Mouse (Mus musculus): ENCODE results near the gene Exd1. TPM values are rescaled to one million over a fixed set of nuclear protein-coding genes. Genes with fewer than 3 reads are reported as not detected.

Exd1 gene
- 0.35 and 0.52 TPM in 2 replicates for polyA plus RNA-seq (2014; fragmentation: Nextera tagmentation; extraction: Ambion mirVana)

DNA sequence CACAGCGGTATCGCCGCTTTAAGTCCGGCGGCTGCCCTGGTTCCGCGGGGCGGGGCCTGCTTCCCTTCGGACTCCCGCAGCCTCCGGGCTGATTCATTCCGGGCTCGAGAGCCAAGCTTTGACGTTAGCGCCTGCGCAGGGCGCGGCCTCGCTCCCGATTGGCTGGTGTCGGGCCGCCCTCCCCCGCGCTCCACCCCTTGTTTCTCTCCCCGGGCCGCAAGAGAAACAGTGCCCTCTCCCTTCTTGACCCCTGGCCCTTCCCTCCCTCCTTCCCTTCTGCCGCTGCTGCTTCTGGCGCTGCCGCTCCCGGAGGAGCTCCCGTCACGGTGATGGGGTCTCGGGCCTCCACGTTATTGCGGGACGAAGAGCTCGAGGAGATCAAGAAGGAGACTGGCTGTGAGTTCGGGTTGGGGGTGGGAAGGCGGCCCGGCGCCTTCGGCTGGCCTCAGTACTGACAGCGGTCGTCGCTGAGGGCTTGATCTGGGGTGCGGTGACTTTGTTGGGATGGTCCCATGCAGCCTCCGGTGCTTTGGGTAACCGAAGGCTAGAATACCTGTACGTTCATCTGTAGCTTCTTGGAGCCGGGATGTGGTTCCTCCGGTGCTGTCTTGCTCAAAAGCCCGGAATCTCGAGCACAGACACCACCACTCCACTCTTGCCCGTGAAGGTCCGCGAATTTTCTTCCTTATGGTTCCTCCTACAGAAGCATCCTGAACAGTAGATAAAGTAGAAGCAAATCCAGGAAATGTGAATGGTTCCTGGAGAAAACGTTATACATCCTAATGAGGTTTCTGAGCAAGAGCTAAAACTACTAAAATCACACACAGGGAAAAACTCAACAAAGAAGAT, at the start of gene Exd1, which contains the start of gene Chp1:
Gene Exd1 (minus strand): TSS at position 106 of the 849 bp plus-strand sequence.
Gene Chp1 (plus strand): TSS at position 176 of the 849 bp plus-strand sequence.
- Histone ChIP-seq H3K9ac (replicated peaks; ENCODE audit: low read depth, low read length) (peak within 1 kb of the TSS; percentile 47), H3K4me1 (ENCODE audit: control insufficient read depth, insufficient read depth, low read length) (peaks cover 8% of the 10 kb centered on the region; the same call in 1 of the 2 replicates), H3K27me3 (ENCODE audit: control insufficient read depth, insufficient read depth, low read length) (no peaks in the 10 kb centered on the region), H3K4me3 (ENCODE audit: low read depth, low read length) (peak within 1 kb of the TSS; percentile 64), H3K4me2 (replicated peaks; ENCODE audit: low read depth, low read length) (peak within 1 kb of the TSS; percentile 80), H3K9me3 (ENCODE audit: control insufficient read depth, low read depth, low read length) (no peaks in the 10 kb centered on the region), H3K36me3 (ENCODE audit: control insufficient read depth, insufficient read depth, low read length) (no peaks in the 10 kb centered on the region), H3K27ac (ENCODE audit: low read length) (peak within 1 kb of the TSS; percentile 70)
- under 1% methylated on average over 57 of the region's 57 CpGs for WGBS
- ATAC-seq (ENCODE audit: insufficient number of reproducible peaks, insufficient read depth, low FRiP score, low read depth), result peak; percentile 98

DNA sequence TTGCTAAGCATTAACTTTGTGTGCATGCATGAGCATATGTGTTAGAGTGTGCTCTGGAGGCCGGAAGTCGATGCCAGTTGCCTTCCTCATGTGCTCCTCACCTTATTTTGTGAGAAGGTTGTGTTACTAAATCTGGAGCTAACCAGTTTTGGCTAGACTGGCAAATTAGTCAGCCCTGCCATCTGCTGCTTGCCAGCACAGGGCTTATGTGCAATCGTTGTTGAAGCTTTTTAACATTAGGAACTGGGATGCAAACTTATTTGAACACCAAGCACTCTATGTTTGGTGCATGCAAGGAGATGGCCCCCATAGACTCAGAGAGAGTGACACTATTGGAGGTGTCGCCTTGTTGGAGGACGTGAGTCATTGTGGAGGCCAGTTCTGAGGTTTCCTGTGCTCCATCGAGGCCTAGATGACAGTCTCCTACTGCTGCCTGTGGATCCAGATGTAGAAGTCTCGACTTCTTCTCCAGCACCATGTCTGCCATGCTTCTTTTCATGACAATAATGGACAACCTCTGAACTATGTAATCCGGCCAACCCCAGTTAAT, 49.4 kb upstream of the Exd1 start:
- H3K4me1 ChIP-seq (ENCODE audit: control insufficient read depth, insufficient read depth, low read length), result peaks cover 5% of the 10 kb centered on the region; the same call in 1 of the 2 replicates
- H3K27ac ChIP-seq (ENCODE audit: low read length), result no peak overlapping the region
- no peak overlapping the region for H3K9ac ChIP-seq (replicated peaks; ENCODE audit: low read depth, low read length)
- H3K4me2 ChIP-seq (replicated peaks; ENCODE audit: low read depth, low read length), result no peak overlapping the region
- H3K9me3 ChIP-seq (ENCODE audit: control insufficient read depth, low read depth, low read length), result no peaks in the 10 kb centered on the region
- H3K36me3 ChIP-seq (ENCODE audit: control insufficient read depth, insufficient read depth, low read length), result peaks cover 47% of the 10 kb centered on the region
- H3K27me3 ChIP-seq (ENCODE audit: control insufficient read depth, insufficient read depth, low read length), result no peaks in the 10 kb centered on the region
- ATAC-seq (ENCODE audit: insufficient number of reproducible peaks, insufficient read depth, low FRiP score, low read depth), result no peak
- no peak overlapping the region for H3K4me3 ChIP-seq (ENCODE audit: low read depth, low read length)
- WGBS, result 92% methylated on average over 8 of the region's 8 CpGs

DNA sequence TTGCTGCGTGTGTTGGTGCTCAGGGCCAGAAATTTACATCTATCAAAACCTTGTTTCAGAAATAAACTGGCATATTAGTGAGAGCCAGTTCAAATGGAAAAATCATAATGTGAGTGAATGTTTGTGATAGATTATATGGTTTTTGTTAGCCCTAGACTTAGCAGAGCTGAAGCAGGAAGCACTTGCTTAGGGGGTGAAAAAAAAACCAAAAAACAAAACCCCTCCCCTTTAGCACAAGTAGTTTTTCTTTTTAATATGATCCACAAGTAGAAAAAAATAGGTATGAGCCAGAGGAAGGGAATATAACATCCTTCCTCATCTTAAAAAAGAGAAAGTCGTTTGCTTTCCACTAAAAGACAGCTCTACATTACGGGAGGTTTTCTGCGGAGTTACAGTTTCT, 47.9 kb upstream of the Exd1 start:
- Histone ChIP-seq H3K9ac (replicated peaks; ENCODE audit: low read depth, low read length) (peak overlapping the region; percentile 88; the same call in 1 of the 2 replicates), H3K27ac (ENCODE audit: low read length) (no peak overlapping the region)
- no peak for ATAC-seq (ENCODE audit: insufficient number of reproducible peaks, insufficient read depth, low FRiP score, low read depth)

DNA sequence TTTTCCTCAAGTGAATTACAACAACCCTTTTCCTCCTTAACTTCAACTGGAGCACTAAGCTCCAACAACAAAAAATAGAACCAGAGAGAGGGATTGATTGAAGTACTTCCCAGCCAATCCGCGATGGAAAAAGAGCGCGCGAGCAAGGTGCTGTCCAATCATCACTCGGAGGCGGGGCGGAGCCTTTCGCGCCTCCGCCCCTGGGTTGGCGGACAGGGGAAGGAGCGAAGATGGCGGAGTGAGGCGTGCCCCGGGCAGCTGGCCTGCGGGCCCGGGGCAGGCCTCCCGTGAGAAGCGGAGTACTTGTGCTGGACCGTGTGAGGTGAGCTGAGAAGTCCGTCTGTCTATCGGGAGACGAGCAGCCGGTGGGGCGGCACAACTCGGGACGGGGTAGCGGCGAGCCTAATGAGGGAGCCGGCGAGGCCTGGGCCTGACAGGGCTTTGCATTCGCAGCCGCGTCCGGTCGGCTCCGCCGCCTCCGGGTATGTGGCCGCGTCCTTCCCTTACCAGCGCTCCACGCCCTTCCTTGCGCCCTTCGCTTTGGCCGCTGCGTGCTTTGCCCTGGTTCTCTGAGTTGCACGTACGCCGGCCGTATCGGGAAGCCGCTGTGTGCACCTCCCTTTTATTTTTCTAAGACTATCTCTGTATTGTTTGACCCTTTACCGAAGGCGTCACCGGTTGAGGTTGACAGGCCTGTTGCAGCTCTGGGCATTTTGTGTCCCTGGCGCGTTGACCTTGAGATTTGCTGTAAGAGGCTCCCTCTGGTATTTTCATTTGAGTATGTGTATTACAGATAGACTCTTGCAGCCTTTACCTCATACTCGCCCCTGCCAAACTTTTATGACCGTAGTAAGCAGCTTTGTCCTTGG, 46.9 kb upstream of the Exd1 start:
- peak overlapping the region; percentile 88 for H3K9ac ChIP-seq (replicated peaks; ENCODE audit: low read depth, low read length)
- WGBS, result under 1% methylated on average over 61 of the region's 61 CpGs
- H3K4me3 ChIP-seq (ENCODE audit: low read depth, low read length), result peak overlapping the region; percentile 85
- H3K36me3 ChIP-seq (ENCODE audit: control insufficient read depth, insufficient read depth, low read length), result peaks cover 28% of the 10 kb centered on the region
- peaks cover 5% of the 10 kb centered on the region; the same call in 1 of the 2 replicates for H3K4me1 ChIP-seq (ENCODE audit: control insufficient read depth, insufficient read depth, low read length)
- H3K27me3 ChIP-seq (ENCODE audit: control insufficient read depth, insufficient read depth, low read length), result no peaks in the 10 kb centered on the region
- peak; percentile 98 for ATAC-seq (ENCODE audit: insufficient number of reproducible peaks, insufficient read depth, low FRiP score, low read depth)
- peak overlapping the region; percentile 55 for H3K4me2 ChIP-seq (replicated peaks; ENCODE audit: low read depth, low read length)
- no peaks in the 10 kb centered on the region for H3K9me3 ChIP-seq (ENCODE audit: control insufficient read depth, low read depth, low read length)
- H3K27ac ChIP-seq (ENCODE audit: low read length), result peak overlapping the region; percentile 77

More for the DNA sequence above, 47.9 kb upstream of the Exd1 start:
- H3K4me2 ChIP-seq (replicated peaks; ENCODE audit: low read depth, low read length), result peak overlapping the region; percentile 55
- H3K27me3 ChIP-seq (ENCODE audit: control insufficient read depth, insufficient read depth, low read length), result no peaks in the 10 kb centered on the region
- H3K36me3 ChIP-seq (ENCODE audit: control insufficient read depth, insufficient read depth, low read length), result peaks cover 34% of the 10 kb centered on the region
- H3K9me3 ChIP-seq (ENCODE audit: control insufficient read depth, low read depth, low read length), result no peaks in the 10 kb centered on the region
- H3K4me3 ChIP-seq (ENCODE audit: low read depth, low read length), result peak overlapping the region; percentile 85
- 31% methylated on average over 4 of the region's 4 CpGs for WGBS
- peaks cover 5% of the 10 kb centered on the region; the same call in 1 of the 2 replicates for H3K4me1 ChIP-seq (ENCODE audit: control insufficient read depth, insufficient read depth, low read length)

GRCm38 (mm10) chr2:119593765-119594112, 46.3 kb upstream of the Exd1 start:
- H3K36me3 ChIP-seq (ENCODE audit: control insufficient read depth, insufficient read depth, low read length), result peaks cover 22% of the 10 kb centered on the region
- H3K4me1 ChIP-seq (ENCODE audit: control insufficient read depth, insufficient read depth, low read length), result peaks cover 5% of the 10 kb centered on the region; the same call in 1 of the 2 replicates
- peak; percentile 8; the same call in 1 of the 2 replicates for ATAC-seq (ENCODE audit: insufficient number of reproducible peaks, insufficient read depth, low FRiP score, low read depth)
- no peaks in the 10 kb centered on the region for H3K9me3 ChIP-seq (ENCODE audit: control insufficient read depth, low read depth, low read length)
- H3K4me3 ChIP-seq (ENCODE audit: low read depth, low read length), result peak overlapping the region; percentile 85; the same call in 1 of the 2 replicates
- peak overlapping the region; percentile 41 for H3K4me2 ChIP-seq (replicated peaks; ENCODE audit: low read depth, low read length)
- 6% methylated on average over 7 of the region's 7 CpGs for WGBS
- no peaks in the 10 kb centered on the region for H3K27me3 ChIP-seq (ENCODE audit: control insufficient read depth, insufficient read depth, low read length)
- H3K27ac ChIP-seq (ENCODE audit: low read length), result peak overlapping the region; percentile 69
- no peak overlapping the region for H3K9ac ChIP-seq (replicated peaks; ENCODE audit: low read depth, low read length)

GRCm38 (mm10) chr2:119591247-119591646, 43.8 kb upstream of the Exd1 start:
- Histone ChIP-seq H3K9ac (replicated peaks; ENCODE audit: low read depth, low read length) (no peak overlapping the region), H3K4me1 (ENCODE audit: control insufficient read depth, insufficient read depth, low read length) (peaks cover 5% of the 10 kb centered on the region; the same call in 1 of the 2 replicates), H3K27ac (ENCODE audit: low read length) (no peak overlapping the region), H3K4me2 (replicated peaks; ENCODE audit: low read depth, low read length) (no peak overlapping the region), H3K9me3 (ENCODE audit: control insufficient read depth, low read depth, low read length) (no peaks in the 10 kb centered on the region), H3K4me3 (ENCODE audit: low read depth, low read length) (no peak overlapping the region), H3K36me3 (ENCODE audit: control insufficient read depth, insufficient read depth, low read length) (0 out of 2 replicates have a peak, but pooled peaks cover 1% of the 10 kb centered on the region), H3K27me3 (ENCODE audit: control insufficient read depth, insufficient read depth, low read length) (no peaks in the 10 kb centered on the region)
- ATAC-seq (ENCODE audit: insufficient number of reproducible peaks, insufficient read depth, low FRiP score, low read depth), result no peak
- 87% methylated on average over 3 of the region's 3 CpGs for WGBS

GRCm38 (mm10) chr2:119587383-119587782, 40.0 kb upstream of the Exd1 start:
- no peak overlapping the region for H3K9ac ChIP-seq (replicated peaks; ENCODE audit: low read depth, low read length)
- no peak overlapping the region for H3K4me2 ChIP-seq (replicated peaks; ENCODE audit: low read depth, low read length)
- H3K27ac ChIP-seq (ENCODE audit: low read length), result no peak overlapping the region
- H3K27me3 ChIP-seq (ENCODE audit: control insufficient read depth, insufficient read depth, low read length), result no peaks in the 10 kb centered on the region
- H3K4me1 ChIP-seq (ENCODE audit: control insufficient read depth, insufficient read depth, low read length), result no peaks in the 10 kb centered on the region
- H3K9me3 ChIP-seq (ENCODE audit: control insufficient read depth, low read depth, low read length), result no peaks in the 10 kb centered on the region
- 16% methylated on average over 4 of the region's 4 CpGs for WGBS
- no peak for ATAC-seq (ENCODE audit: insufficient number of reproducible peaks, insufficient read depth, low FRiP score, low read depth)
- no peak overlapping the region for H3K4me3 ChIP-seq (ENCODE audit: low read depth, low read length)
- H3K36me3 ChIP-seq (ENCODE audit: control insufficient read depth, insufficient read depth, low read length), result no peaks in the 10 kb centered on the region; the same call in 1 of the 2 replicates

GRCm38 (mm10) chr2:119584282-119584681, 36.9 kb upstream of the Exd1 start:
- Histone ChIP-seq H3K4me3 (ENCODE audit: low read depth, low read length) (no peak overlapping the region), H3K9me3 (ENCODE audit: control insufficient read depth, low read depth, low read length) (no peaks in the 10 kb centered on the region), H3K9ac (replicated peaks; ENCODE audit: low read depth, low read length) (no peak overlapping the region), H3K27ac (ENCODE audit: low read length) (no peak overlapping the region), H3K27me3 (ENCODE audit: control insufficient read depth, insufficient read depth, low read length) (no peaks in the 10 kb centered on the region), H3K4me2 (replicated peaks; ENCODE audit: low read depth, low read length) (no peak overlapping the region), H3K36me3 (ENCODE audit: control insufficient read depth, insufficient read depth, low read length) (no peaks in the 10 kb centered on the region; the same call in 1 of the 2 replicates), H3K4me1 (ENCODE audit: control insufficient read depth, insufficient read depth, low read length) (no peaks in the 10 kb centered on the region)
- 83% methylated on average over 8 of the region's 8 CpGs for WGBS
- no peak for ATAC-seq (ENCODE audit: insufficient number of reproducible peaks, insufficient read depth, low FRiP score, low read depth)
